Mouse (Mus musculus) ES-Bruce4 (cell line): Measurements from ENCODE around the gene Tmem132c.

ENCODE experiments used
- CTCF ChIP-seq: IDR thresholded peaks from one replicate; pipeline ENCODE4 v1.8.1; 2011; ENCODE audit warnings: low read depth, low read length
- EP300 ChIP-seq: IDR thresholded peaks from 2 replicates; pipeline ENCODE4 v1.6.1; 2011; ENCODE audit warnings: low read depth, low read length; ENCODE audit not compliant: insufficient read depth
- POLR2A ChIP-seq: IDR thresholded peaks from one replicate; pipeline ENCODE4 v1.8.1; 2011; ENCODE audit warnings: low read length; ENCODE audit not compliant: insufficient read depth

DNA sequence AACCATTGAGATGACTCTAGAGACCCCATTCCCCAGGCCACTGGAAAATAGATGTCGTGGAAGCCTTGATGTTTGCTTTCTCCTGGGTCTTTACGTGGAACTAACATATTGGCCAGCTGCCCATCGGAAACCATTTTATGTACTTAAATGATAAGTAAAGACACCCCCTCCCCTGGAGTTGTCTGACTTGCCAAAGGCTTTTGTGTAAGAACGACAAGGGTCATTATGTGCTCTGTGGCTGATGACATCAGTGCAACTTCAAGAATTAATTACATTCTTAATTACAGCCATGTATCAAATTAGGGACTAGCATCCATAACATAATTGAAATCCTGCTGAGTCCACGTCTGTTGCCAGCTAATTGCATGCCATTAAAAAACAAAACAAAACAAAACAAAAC is 45.3 kb downstream of the Tmem132c start:
- TF ChIP-seq EP300 (no peak), POLR2A (no peak), CTCF (no peak)
